Mouse (Mus musculus) hindbrain, embryonic 16.5 days (tissue): ENCODE data around the gene Snap91. TPM values are rescaled to one million over a fixed set of nuclear protein-coding genes. Genes with fewer than 3 reads are reported as not detected.

Experiments used
- ATAC-seq: fragments of 200-750 bp; cut with Nextera tagmentation; 2 replicates; pipeline ENCODE4 v1.8.0; 2017; ENCODE audit warnings: moderate TSS enrichment, moderate library complexity
- H3K27ac ChIP-seq: fragments of 300-500 bp; sonication (generic); 2 replicates; pipeline ENCODE4 v1.5.1; 2014; ENCODE audit warnings: low read depth, mild to moderate bottlenecking, control low read depth, low read length, moderate library complexity
- H3K27me3 ChIP-seq: fragments of 300-500 bp; sonication (generic); replicated peaks from 2 replicates; pipeline ENCODE4 v1.6.1; 2014; ENCODE audit warnings: low read length; ENCODE audit not compliant: control insufficient read depth, insufficient read depth
- H3K36me3 ChIP-seq: fragments of 300-500 bp; sonication (generic); 2 replicates; pipeline ENCODE4 v1.6.1; 2014; ENCODE audit warnings: mild to moderate bottlenecking, low read length, moderate library complexity, mixed read lengths; ENCODE audit not compliant: control insufficient read depth, insufficient read depth
- H3K4me1 ChIP-seq: fragments of 300-500 bp; sonication (generic); 2 replicates; pipeline ENCODE4 v1.6.1; 2014; ENCODE audit warnings: low read depth, low read length; ENCODE audit not compliant: control insufficient read depth, insufficient read depth
- H3K4me2 ChIP-seq: fragments of 300-500 bp; sonication (generic); 2 replicates; pipeline ENCODE4 v1.6.1; 2014; ENCODE audit warnings: mild to moderate bottlenecking, low read length, control low read depth, moderate library complexity
- H3K4me3 ChIP-seq: fragments of 300-500 bp; sonication (generic); 2 replicates; pipeline ENCODE4 v1.5.1; 2014; ENCODE audit warnings: mild to moderate bottlenecking, low read length, control low read depth, moderate library complexity
- H3K9ac ChIP-seq: fragments of 300-500 bp; sonication (generic); 2 replicates; pipeline ENCODE4 v1.6.1; 2014; ENCODE audit warnings: low read depth, mild to moderate bottlenecking, control low read depth, low read length, moderate library complexity
- H3K9me3 ChIP-seq: fragments of 300-500 bp; sonication (generic); 2 replicates; pipeline ENCODE4 v1.6.1; 2014; ENCODE audit warnings: mild to moderate bottlenecking, low read length, moderate library complexity; ENCODE audit not compliant: control insufficient read depth
- WGBS: fragments of 180-500 bp; shearing (Covaris S2); extraction: QIAGEN DNeasy Blood & Tissue Kit; methylation state at CpG from one replicate; pipeline ENCODE4 v1.1.7; 2014; 5-methylcytosine and 5-hydroxymethylcytosine counted together
- polyA plus RNA-seq: library from polyadenylated mRNA; unstranded; fragments of >200 nt; fragmentation: Nextera tagmentation; extraction: Ambion mirVana; gene quantifications from 2 replicates; pipeline ENCODE4 v1.2.1, GENCODE M21; 2015

The Snap91 gene
- polyA plus RNA-seq, 1 experiment from 2014 or later = 197 TPM

GRCm38 (mm10) chr9:86798686-86799085, 81.8 kb downstream of the Snap91 start:
- no peak overlapping the region for H3K27ac ChIP-seq
- H3K4me1 ChIP-seq = no peaks in the 10 kb centered on the region
- no peak overlapping the region for H3K9ac ChIP-seq
- WGBS = 55% methylated on average over 7 of the region's 7 CpGs
- H3K27me3 ChIP-seq = no peaks in the 10 kb centered on the region
- H3K9me3 ChIP-seq = no peaks in the 10 kb centered on the region
- H3K36me3 ChIP-seq = peaks cover 18% of the 10 kb centered on the region
- H3K4me2 ChIP-seq = no peak overlapping the region
- no peak for ATAC-seq
- H3K4me3 ChIP-seq = no peak overlapping the region

- Histone ChIP-seq H3K27ac (no peak overlapping the region), H3K9ac (no peak overlapping the region), H3K27me3 (no peaks in the 10 kb centered on the region), H3K9me3 (no peaks in the 10 kb centered on the region), H3K36me3 (peaks cover 18% of the 10 kb centered on the region), H3K4me3 (no peak overlapping the region), H3K4me2 (no peak overlapping the region), H3K4me1 (no peaks in the 10 kb centered on the region)
- 83% methylated on average over 5 of the region's 5 CpGs for WGBS
- no peak for ATAC-seq
Measured at GRCm38 (mm10) chr9:86798129-86798528, 82.3 kb downstream of the Snap91 start.

- H3K27me3 ChIP-seq = no peaks in the 10 kb centered on the region
- no peak overlapping the region for H3K4me2 ChIP-seq
- H3K9me3 ChIP-seq = no peaks in the 10 kb centered on the region
- H3K27ac ChIP-seq = no peak overlapping the region
- 77% methylated on average over 4 of the region's 4 CpGs for WGBS
- H3K4me3 ChIP-seq = no peak overlapping the region
- H3K9ac ChIP-seq = no peak overlapping the region
- peaks cover 18% of the 10 kb centered on the region for H3K36me3 ChIP-seq
- no peaks in the 10 kb centered on the region for H3K4me1 ChIP-seq
- no peak for ATAC-seq
Measured at GRCm38 (mm10) chr9:86797553-86797952, 82.9 kb downstream of the Snap91 start.

- no peaks in the 10 kb centered on the region for H3K9me3 ChIP-seq
- WGBS = 73% methylated on average over 3 of the region's 3 CpGs
- no peak overlapping the region for H3K9ac ChIP-seq
- no peak overlapping the region for H3K27ac ChIP-seq
- no peak overlapping the region for H3K4me2 ChIP-seq
- no peak for ATAC-seq
- H3K4me3 ChIP-seq = no peak overlapping the region
- no peaks in the 10 kb centered on the region for H3K27me3 ChIP-seq
- H3K36me3 ChIP-seq = peaks cover 16% of the 10 kb centered on the region
- no peaks in the 10 kb centered on the region for H3K4me1 ChIP-seq
Measured at GRCm38 (mm10) chr9:86795236-86795635, 85.2 kb downstream of the Snap91 start.

GRCm38 (mm10) chr9:86791927-86792326, 88.5 kb downstream of the Snap91 start:
- Histone ChIP-seq H3K9ac (no peak overlapping the region), H3K4me1 (no peaks in the 10 kb centered on the region), H3K4me2 (no peak overlapping the region), H3K27ac (no peak overlapping the region), H3K36me3 (peaks cover 10% of the 10 kb centered on the region; the same call in 1 of the 2 replicates), H3K9me3 (no peaks in the 10 kb centered on the region), H3K27me3 (no peaks in the 10 kb centered on the region), H3K4me3 (no peak overlapping the region)
- 80% methylated on average over 7 of the region's 7 CpGs for WGBS
- ATAC-seq = no peak

- H3K9ac ChIP-seq = no peak overlapping the region
- H3K27ac ChIP-seq = no peak overlapping the region
- H3K4me3 ChIP-seq = no peak overlapping the region
- H3K36me3 ChIP-seq = peaks cover 8% of the 10 kb centered on the region; the same call in 1 of the 2 replicates
- H3K4me2 ChIP-seq = no peak overlapping the region
- ATAC-seq = no peak
- no peaks in the 10 kb centered on the region for H3K4me1 ChIP-seq
- no peaks in the 10 kb centered on the region for H3K27me3 ChIP-seq
- 75% methylated on average over 6 of the region's 6 CpGs for WGBS
- H3K9me3 ChIP-seq = no peaks in the 10 kb centered on the region
Measured at GRCm38 (mm10) chr9:86789186-86789585, 91.3 kb downstream of the Snap91 start.

- no peak overlapping the region for H3K9ac ChIP-seq
- no peaks in the 10 kb centered on the region for H3K27me3 ChIP-seq
- ATAC-seq = no peak
- 92% methylated on average over 2 of the region's 2 CpGs for WGBS
- no peaks in the 10 kb centered on the region for H3K9me3 ChIP-seq
- H3K4me2 ChIP-seq = no peak overlapping the region
- no peaks in the 10 kb centered on the region for H3K4me1 ChIP-seq
- H3K27ac ChIP-seq = no peak overlapping the region
- no peak overlapping the region for H3K4me3 ChIP-seq
- H3K36me3 ChIP-seq = peaks cover 24% of the 10 kb centered on the region
Measured at GRCm38 (mm10) chr9:86782836-86783235, 97.6 kb downstream of the Snap91 start.

GRCm38 (mm10) chr9:86781426-86781825, 99.0 kb downstream of the Snap91 start:
- ATAC-seq = no peak
- 80% methylated on average over 4 of the region's 4 CpGs for WGBS
- H3K36me3 ChIP-seq = peaks cover 25% of the 10 kb centered on the region

GRCm38 (mm10) chr9:86778212-86778611, 102.2 kb downstream of the Snap91 start:
- H3K36me3 ChIP-seq = peaks cover 25% of the 10 kb centered on the region
- H3K27me3 ChIP-seq = no peaks in the 10 kb centered on the region
- H3K27ac ChIP-seq = no peak overlapping the region
- no peak overlapping the region for H3K4me3 ChIP-seq
- H3K9me3 ChIP-seq = no peaks in the 10 kb centered on the region
- no peak overlapping the region for H3K4me2 ChIP-seq
- no peaks in the 10 kb centered on the region for H3K4me1 ChIP-seq
- H3K9ac ChIP-seq = no peak overlapping the region
- no peak for ATAC-seq
- WGBS = 71% methylated on average over 4 of the region's 4 CpGs

More at GRCm38 (mm10) chr9:86781426-86781825, 99.0 kb downstream of the Snap91 start:
- Histone ChIP-seq H3K4me2 (no peak overlapping the region), H3K27ac (no peak overlapping the region), H3K27me3 (no peaks in the 10 kb centered on the region), H3K4me1 (no peaks in the 10 kb centered on the region), H3K9ac (no peak overlapping the region), H3K4me3 (no peak overlapping the region), H3K9me3 (no peaks in the 10 kb centered on the region)

- 66% methylated on average over 7 of the region's 7 CpGs for WGBS
- Histone ChIP-seq H3K9ac (no peak overlapping the region), H3K9me3 (no peaks in the 10 kb centered on the region), H3K27ac (no peak overlapping the region), H3K36me3 (peaks cover 21% of the 10 kb centered on the region), H3K27me3 (no peaks in the 10 kb centered on the region), H3K4me3 (no peak overlapping the region), H3K4me2 (no peak overlapping the region), H3K4me1 (no peaks in the 10 kb centered on the region)
- ATAC-seq = no peak
Measured at GRCm38 (mm10) chr9:86777309-86777708, 103.1 kb downstream of the Snap91 start.
